Comparison of ENCODE assay signal across 27 mouse cellular contexts in the genomic region with DNA sequence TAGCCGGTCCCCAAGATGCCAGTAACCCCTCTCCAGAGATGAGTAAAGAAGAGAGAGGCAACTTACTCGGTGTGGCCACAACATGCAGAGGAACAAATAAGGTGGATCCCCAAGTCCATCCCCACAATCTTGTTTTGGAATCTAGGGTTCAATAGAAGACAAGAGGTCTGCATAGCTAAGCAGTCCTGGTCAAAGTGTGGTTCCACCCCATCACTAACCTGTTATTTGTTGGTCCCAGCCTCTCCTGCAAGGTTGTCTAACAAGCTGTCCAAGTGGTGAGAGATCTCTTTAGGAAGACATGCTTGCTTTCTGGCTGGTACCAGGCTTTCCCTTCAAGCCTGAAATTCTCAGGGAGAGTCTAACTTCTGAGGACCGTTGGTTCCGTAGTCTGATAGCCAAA. TPM values are rescaled to one million over a fixed set of nuclear protein-coding genes. Genes with fewer than 3 reads are reported as not detected.
DNase-seq lines count a peak whose midpoint lies in the region; ATAC-seq lines count a peak whose summit lies in the region.
"Had no signal": no experiment of that assay in that cellular context is flagged by ENCODE, and none has a peak within 500 bp of the region (broad histone marks: within the 10 kb centered on the region; RNA-seq: fewer than 3 reads in every experiment).

No protein-coding gene starts in this region.

- H3K27me3 ChIP-seq in forebrain, embryonic 16.5 days (replicated peaks; ENCODE audit: control insufficient read depth, insufficient read depth, low read length) = no peaks in the 10 kb centered on the region
- no peaks in the 10 kb centered on the region for H3K27me3 ChIP-seq in forebrain, embryonic 13.5 days
- peaks cover 6% of the 10 kb centered on the region; the same call in 1 of the 2 replicates for H3K27me3 ChIP-seq in midbrain, embryonic 10.5 days (ENCODE audit: low read depth, poor library complexity, severe bottlenecking)
- H3K27me3 ChIP-seq in midbrain, embryonic 14.5 days (ENCODE audit: control insufficient read depth, insufficient read depth, low read length) = no peaks in the 10 kb centered on the region; the same call in 1 of the 2 replicates
- H3K27me3 ChIP-seq in embryonic facial prominence, embryonic 11.5 days (ENCODE audit: control insufficient read depth, insufficient read depth, low read length) = no peaks in the 10 kb centered on the region
- H3K27me3 ChIP-seq in hindbrain, embryonic 13.5 days = no peaks in the 10 kb centered on the region
- no peaks in the 10 kb centered on the region for H3K27me3 ChIP-seq in intestine, embryonic 15.5 days (replicated peaks)
- H3K27me3 ChIP-seq: embryonic facial prominence, embryonic 13.5 days; heart, embryonic 12.5 days; kidney, embryonic 15.5 days; liver, embryonic 12.5 days; neural tube, embryonic 13.5 days had no signal

- H3K9ac ChIP-seq in forebrain, embryonic 16.5 days (replicated peaks; ENCODE audit: low read depth, low read length) = no peak overlapping the region
- H3K9ac ChIP-seq in forebrain, embryonic 13.5 days = no peak overlapping the region
- no peak overlapping the region for H3K9ac ChIP-seq in midbrain, embryonic 14.5 days (replicated peaks; ENCODE audit: low read length)
- no peak overlapping the region for H3K9ac ChIP-seq in embryonic facial prominence, embryonic 11.5 days (replicated peaks; ENCODE audit: low read length)
- no peak overlapping the region for H3K9ac ChIP-seq in hindbrain, embryonic 13.5 days
- no peak overlapping the region for H3K9ac ChIP-seq in intestine, embryonic 15.5 days
- H3K9ac ChIP-seq: embryonic facial prominence, embryonic 13.5 days; heart, embryonic 12.5 days; kidney, embryonic 15.5 days; liver, embryonic 12.5 days; liver, postnatal 0 days; neural tube, embryonic 13.5 days had no signal

- 0 out of 2 replicates have a peak, but pooled peaks have one; percentile 6 for ATAC-seq in forebrain, embryonic 16.5 days
- ATAC-seq in forebrain, embryonic 13.5 days = no peak
- ATAC-seq in midbrain, embryonic 14.5 days (ENCODE audit: low FRiP score, low TSS enrichment) = no peak
- no peak for ATAC-seq in embryonic facial prominence, embryonic 11.5 days (replicated peaks; ENCODE audit: insufficient number of reproducible peaks, low FRiP score, low TSS enrichment, low read depth)
- ATAC-seq in hindbrain, embryonic 13.5 days (ENCODE audit: low FRiP score) = no peak
- ATAC-seq in intestine, embryonic 15.5 days = no peak
- ATAC-seq: CD4-positive, CD25-positive, alpha-beta regulatory T cell, adult 4 months; inflammation-experienced regulatory T-cells, adult 6 months; liver, embryonic 12.5 days; liver, postnatal 0 days had no signal

- 68% methylated on average over 4 of the region's 4 CpGs for WGBS in forebrain, embryonic 16.5 days
- 56% methylated on average over 4 of the region's 4 CpGs for WGBS in forebrain, embryonic 13.5 days
- 78% methylated on average over 4 of the region's 4 CpGs for WGBS in midbrain, embryonic 10.5 days
- WGBS in midbrain, embryonic 14.5 days = 64% methylated on average over 4 of the region's 4 CpGs
- WGBS in embryonic facial prominence, embryonic 11.5 days = 89% methylated on average over 4 of the region's 4 CpGs
- WGBS in hindbrain, embryonic 13.5 days = 75% methylated on average over 4 of the region's 4 CpGs
- WGBS in intestine, embryonic 15.5 days = 95% methylated on average over 4 of the region's 4 CpGs

- H3K9me3 ChIP-seq in forebrain, embryonic 16.5 days (ENCODE audit: control insufficient read depth, low read length) = no peaks in the 10 kb centered on the region
- H3K9me3 ChIP-seq in forebrain, embryonic 13.5 days (replicated peaks) = no peaks in the 10 kb centered on the region
- no peaks in the 10 kb centered on the region; the same call in 1 of the 2 replicates for H3K9me3 ChIP-seq in midbrain, embryonic 10.5 days (replicated peaks)
- H3K9me3 ChIP-seq in midbrain, embryonic 14.5 days (ENCODE audit: control insufficient read depth, low read length) = no peaks in the 10 kb centered on the region
- no peaks in the 10 kb centered on the region for H3K9me3 ChIP-seq in embryonic facial prominence, embryonic 11.5 days (replicated peaks; ENCODE audit: control insufficient read depth, low read length)
- no peaks in the 10 kb centered on the region for H3K9me3 ChIP-seq in hindbrain, embryonic 13.5 days
- no peaks in the 10 kb centered on the region for H3K9me3 ChIP-seq in intestine, embryonic 15.5 days
- H3K9me3 ChIP-seq: embryonic facial prominence, embryonic 13.5 days; heart, embryonic 12.5 days; kidney, embryonic 15.5 days; liver, embryonic 12.5 days; neural tube, embryonic 13.5 days had no signal

- no peak overlapping the region for H3K4me2 ChIP-seq in forebrain, embryonic 16.5 days (ENCODE audit: low read length)
- H3K4me2 ChIP-seq in forebrain, embryonic 13.5 days = no peak overlapping the region
- H3K4me2 ChIP-seq in midbrain, embryonic 14.5 days (ENCODE audit: low read length) = no peak overlapping the region
- H3K4me2 ChIP-seq in embryonic facial prominence, embryonic 11.5 days (ENCODE audit: low read depth, low read length) = no peak overlapping the region
- no peak overlapping the region for H3K4me2 ChIP-seq in hindbrain, embryonic 13.5 days
- H3K4me2 ChIP-seq in intestine, embryonic 15.5 days (replicated peaks) = no peak overlapping the region
- H3K4me2 ChIP-seq: embryonic facial prominence, embryonic 13.5 days; heart, embryonic 12.5 days; kidney, embryonic 15.5 days; liver, embryonic 12.5 days had no signal

- no peak overlapping the region for H3K27ac ChIP-seq in forebrain, embryonic 16.5 days (ENCODE audit: low read length)
- no peak overlapping the region for H3K27ac ChIP-seq in forebrain, embryonic 13.5 days
- peak overlapping the region; percentile 87 for H3K27ac ChIP-seq in midbrain, embryonic 10.5 days (replicated peaks)
- no peak overlapping the region for H3K27ac ChIP-seq in midbrain, embryonic 14.5 days (replicated peaks; ENCODE audit: low read depth, low read length)
- 0 out of 2 replicates have a peak overlapping the region, but pooled peaks have one; percentile 28 for H3K27ac ChIP-seq in embryonic facial prominence, embryonic 11.5 days (replicated peaks; ENCODE audit: low read depth, low read length)
- H3K27ac ChIP-seq in hindbrain, embryonic 13.5 days = peak overlapping the region; percentile 20; the same call in 1 of the 2 replicates
- no peak overlapping the region for H3K27ac ChIP-seq in intestine, embryonic 15.5 days
- H3K27ac ChIP-seq: gastrocnemius, adult 2 months; kidney, embryonic 15.5 days; layer of hippocampus, adult 2 months; left cerebral cortex, adult 2 months; liver, embryonic 12.5 days; neural tube, embryonic 13.5 days had no signal

- H3K4me3 ChIP-seq in forebrain, embryonic 16.5 days (replicated peaks; ENCODE audit: low read length) = no peak overlapping the region
- no peak overlapping the region for H3K4me3 ChIP-seq in forebrain, embryonic 13.5 days
- H3K4me3 ChIP-seq in midbrain, embryonic 10.5 days = peak overlapping the region; percentile 37; the same call in 1 of the 2 replicates
- no peak overlapping the region for H3K4me3 ChIP-seq in midbrain, embryonic 14.5 days (replicated peaks; ENCODE audit: low read depth, low read length)
- H3K4me3 ChIP-seq in embryonic facial prominence, embryonic 11.5 days (ENCODE audit: low read depth, low read length) = no peak overlapping the region
- no peak overlapping the region for H3K4me3 ChIP-seq in hindbrain, embryonic 13.5 days
- H3K4me3 ChIP-seq in intestine, embryonic 15.5 days (replicated peaks) = no peak overlapping the region
- H3K4me3 ChIP-seq: embryonic facial prominence, embryonic 13.5 days; erythroblast, embryonic 14.5 days; gastrocnemius, adult 2 months; heart, embryonic 12.5 days; kidney, embryonic 15.5 days; layer of hippocampus, adult 2 months; left cerebral cortex, adult 2 months; liver, embryonic 12.5 days; neural tube, embryonic 13.5 days had no signal

- H3K36me3 ChIP-seq in forebrain, embryonic 16.5 days (ENCODE audit: control insufficient read depth, insufficient read depth) = no peaks in the 10 kb centered on the region
- H3K36me3 ChIP-seq in forebrain, embryonic 13.5 days (ENCODE audit: poor library complexity, severe bottlenecking) = no peaks in the 10 kb centered on the region
- no peaks in the 10 kb centered on the region for H3K36me3 ChIP-seq in midbrain, embryonic 10.5 days
- H3K36me3 ChIP-seq in midbrain, embryonic 14.5 days (ENCODE audit: control insufficient read depth, insufficient read depth, low read length) = no peaks in the 10 kb centered on the region
- no peaks in the 10 kb centered on the region for H3K36me3 ChIP-seq in embryonic facial prominence, embryonic 11.5 days (replicated peaks; ENCODE audit: control insufficient read depth, insufficient read depth, low read depth, low read length)
- H3K36me3 ChIP-seq in hindbrain, embryonic 13.5 days = no peaks in the 10 kb centered on the region
- no peaks in the 10 kb centered on the region for H3K36me3 ChIP-seq in intestine, embryonic 15.5 days
- H3K36me3 ChIP-seq: embryonic facial prominence, embryonic 13.5 days; heart, embryonic 12.5 days; kidney, embryonic 15.5 days; liver, embryonic 12.5 days; neural tube, embryonic 13.5 days had no signal

- DNase-seq in midbrain, embryonic 10.5 days (ENCODE audit: low spot score) = no peak
- DNase-seq in midbrain, embryonic 14.5 days = no peak
- DNase-seq in embryonic facial prominence, embryonic 11.5 days (ENCODE audit: low spot score) = no peak
- no peak for DNase-seq in frontal cortex, adult 2 months (ENCODE audit: extremely low spot score in 1 of 2, low spot score in 1 of 2)
- DNase-seq: adrenal gland, postnatal 14 days; cerebellum, adult 11 months; gastrocnemius, adult 2 months; gastrocnemius, postnatal 36 days; heart, adult 18-20 months; kidney, adult 18-20 months; liver, postnatal 0 days; thymus, adult 2 months; thymus, postnatal 4 days had no signal

- H3K4me1 ChIP-seq in forebrain, embryonic 16.5 days (replicated peaks; ENCODE audit: control insufficient read depth, insufficient read depth, low read length) = peaks cover 6% of the 10 kb centered on the region; the same call in 1 of the 2 replicates
- peaks cover 12% of the 10 kb centered on the region for H3K4me1 ChIP-seq in forebrain, embryonic 13.5 days
- peaks cover 31% of the 10 kb centered on the region for H3K4me1 ChIP-seq in midbrain, embryonic 10.5 days
- H3K4me1 ChIP-seq in midbrain, embryonic 14.5 days (ENCODE audit: control insufficient read depth, insufficient read depth, low read length) = peaks cover 6% of the 10 kb centered on the region; the same call in 1 of the 2 replicates
- H3K4me1 ChIP-seq in embryonic facial prominence, embryonic 11.5 days (ENCODE audit: control insufficient read depth, insufficient read depth, low read length) = no peaks in the 10 kb centered on the region; the same call in 1 of the 2 replicates
- H3K4me1 ChIP-seq in hindbrain, embryonic 13.5 days (replicated peaks) = peaks cover 13% of the 10 kb centered on the region
- H3K4me1 ChIP-seq in intestine, embryonic 15.5 days (replicated peaks) = no peaks in the 10 kb centered on the region
- H3K4me1 ChIP-seq: liver, embryonic 12.5 days had no signal

RNA-seq across cellular contexts. Expression of gene Nxnl2, which starts 59.0 kb away (rescaled TPM):
- polyA plus RNA-seq in forebrain, embryonic 16.5 days (2015; fragmentation: Nextera tagmentation; extraction: Ambion mirVana) = 0.72 and 2.2 TPM in 2 replicates
- 0.21 and 0.55 TPM in 2 replicates for polyA plus RNA-seq in forebrain, embryonic 13.5 days (2015; fragmentation: Nextera tagmentation; extraction: Ambion mirVana)
- polyA plus RNA-seq in midbrain, embryonic 10.5 days (2016; fragmentation: Nextera tagmentation; extraction: Ambion mirVana) = 0.30 and 0.70 TPM in 2 replicates
- polyA plus RNA-seq in midbrain, embryonic 14.5 days (2014; fragmentation: Nextera tagmentation; extraction: Ambion mirVana) = 1.3 TPM in 2 replicates
- 0.91 and 1.7 TPM in 2 replicates for polyA plus RNA-seq in embryonic facial prominence, embryonic 11.5 days (2014; fragmentation: Nextera tagmentation; extraction: Ambion mirVana)
- 0.76 and 0.77 TPM in 2 replicates for polyA plus RNA-seq in hindbrain, embryonic 13.5 days (2015; fragmentation: Nextera tagmentation; extraction: Ambion mirVana)
- polyA plus RNA-seq in frontal cortex, adult 2 months (2012; rRNA removed) = 0.28 and 0.90 TPM in 2 replicates
- polyA plus RNA-seq in intestine, embryonic 15.5 days (2015; fragmentation: Nextera tagmentation; extraction: Ambion mirVana) = 2.1 and 2.3 TPM in 2 replicates
- polyA plus RNA-seq: erythroblast, embryonic 14.5 days had no signal

Comparison
In these comparisons a context has a peak if more than half of its experiments do, and no peak if none do; other contexts are left out.
1. H3K27ac ChIP-seq: peak in midbrain, embryonic 10.5 days (single experiment), embryonic facial prominence, embryonic 11.5 days (single experiment) and hindbrain, embryonic 13.5 days (single experiment); none in forebrain, embryonic 16.5 days (single experiment), forebrain, embryonic 13.5 days (single experiment), midbrain, embryonic 14.5 days (single experiment) and intestine, embryonic 15.5 days (single experiment).